ENCODE assay signal across 14 mouse cellular contexts in the genomic region with DNA sequence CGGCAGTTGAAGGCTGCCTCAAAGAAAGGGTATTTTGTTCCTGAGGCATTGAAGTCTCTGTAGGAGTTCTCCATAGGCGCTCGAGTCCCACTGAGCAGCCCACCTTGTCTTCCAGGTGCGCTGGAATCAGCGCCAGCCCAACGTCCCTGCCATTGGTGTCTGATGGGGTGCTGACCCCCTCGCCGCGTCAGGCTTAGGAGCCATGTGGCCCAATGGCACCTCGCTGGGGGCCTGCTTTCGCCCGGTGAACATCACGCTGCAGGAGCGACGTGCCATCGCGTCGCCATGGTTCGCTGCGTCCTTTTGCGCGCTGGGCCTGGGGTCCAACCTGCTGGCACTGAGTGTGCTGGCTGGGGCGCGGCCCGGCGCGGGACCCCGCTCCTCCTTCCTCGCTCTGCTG. TPM values are rescaled to one million over a fixed set of nuclear protein-coding genes. Genes with fewer than 3 reads are reported as not detected.
DNase-seq lines count a peak whose midpoint lies in the region; ATAC-seq and TF ChIP-seq lines count a peak whose summit lies in the region.
"Had no signal": no experiment of that assay in that cellular context is flagged by ENCODE, and none has a peak within 500 bp of the region (broad histone marks: within the 10 kb centered on the region; RNA-seq: fewer than 3 reads in every experiment).

No protein-coding gene starts in this region.

- no peak for TF ChIP-seq EP300 in liver, postnatal 0 days (IDR thresholded peaks at IDR 0.05; ENCODE audit: low read depth)

- H3K27me3 ChIP-seq in forebrain, embryonic 13.5 days, result peaks cover 32% of the 10 kb centered on the region
- no peaks in the 10 kb centered on the region for H3K27me3 ChIP-seq in forebrain, postnatal 0 days (ENCODE audit: insufficient read depth, low read length)
- H3K27me3 ChIP-seq in liver, embryonic 11.5 days (replicated peaks; ENCODE audit: control insufficient read depth, insufficient read depth, low read length), result peaks cover 13% of the 10 kb centered on the region
- 0 out of 2 replicates have a peak, but pooled peaks cover 3% of the 10 kb centered on the region for H3K27me3 ChIP-seq in liver, postnatal 0 days (ENCODE audit: insufficient read depth, low read length)
- H3K27me3 ChIP-seq in embryonic facial prominence, embryonic 15.5 days, result peaks cover 13% of the 10 kb centered on the region
- peaks cover 26% of the 10 kb centered on the region for H3K27me3 ChIP-seq in liver, embryonic 13.5 days
- H3K27me3 ChIP-seq: Patski had no signal

- 13% methylated on average over 29 of the region's 29 CpGs for WGBS in forebrain, embryonic 13.5 days
- 22% methylated on average over 29 of the region's 29 CpGs for WGBS in forebrain, postnatal 0 days
- WGBS in liver, embryonic 11.5 days, result 33% methylated on average over 29 of the region's 29 CpGs
- WGBS in liver, postnatal 0 days (ENCODE audit: insufficient replicate concordance), result 68% methylated on average over 29 of the region's 29 CpGs
- 27% methylated on average over 29 of the region's 29 CpGs for WGBS in embryonic facial prominence, embryonic 15.5 days
- 48% methylated on average over 29 of the region's 29 CpGs for WGBS in liver, embryonic 13.5 days (ENCODE audit: insufficient replicate concordance)

- 0 out of 2 replicates have a peak, but pooled peaks cover 2% of the 10 kb centered on the region for H3K4me1 ChIP-seq in forebrain, embryonic 13.5 days
- H3K4me1 ChIP-seq in forebrain, postnatal 0 days (ENCODE audit: insufficient read depth), result no peaks in the 10 kb centered on the region
- H3K4me1 ChIP-seq in liver, embryonic 11.5 days (replicated peaks; ENCODE audit: control insufficient read depth, insufficient read depth, low read length), result peaks cover 31% of the 10 kb centered on the region
- peaks cover 8% of the 10 kb centered on the region; the same call in 1 of the 2 replicates for H3K4me1 ChIP-seq in liver, postnatal 0 days (ENCODE audit: insufficient read depth)
- peaks cover 66% of the 10 kb centered on the region for H3K4me1 ChIP-seq in embryonic facial prominence, embryonic 15.5 days
- H3K4me1 ChIP-seq in liver, embryonic 13.5 days (replicated peaks), result peaks cover 37% of the 10 kb centered on the region
- H3K4me1 ChIP-seq: midbrain, embryonic 15.5 days had no signal

- DNase-seq in forebrain, postnatal 0 days, result no peak
- no peak for DNase-seq in liver, embryonic 11.5 days (ENCODE audit: low spot score)
- no peak for DNase-seq in liver, postnatal 0 days
- no peak for DNase-seq in liver, embryonic 13.5 days
- no peak for DNase-seq in ovary, postnatal 36 days (ENCODE audit: low spot score)
- DNase-seq in layer of hippocampus, postnatal 25 days (ENCODE audit: extremely low spot score in 1 of 2, low spot score in 1 of 2), result no peak
- DNase-seq: adrenal gland, postnatal 14 days; cerebellum, adult 18-20 months; gastrocnemius, postnatal 25 days; left cerebral cortex, postnatal 4 days had no signal

- no peak overlapping the region for H3K9ac ChIP-seq in forebrain, embryonic 13.5 days
- no peak overlapping the region for H3K9ac ChIP-seq in forebrain, postnatal 0 days
- no peak overlapping the region for H3K9ac ChIP-seq in liver, embryonic 11.5 days (ENCODE audit: low read depth, low read length)
- no peak overlapping the region for H3K9ac ChIP-seq in liver, postnatal 0 days (replicated peaks)
- no peak overlapping the region for H3K9ac ChIP-seq in embryonic facial prominence, embryonic 15.5 days
- H3K9ac ChIP-seq in liver, embryonic 13.5 days, result no peak overlapping the region
- H3K9ac ChIP-seq: midbrain, embryonic 15.5 days had no signal

- no peak overlapping the region for H3K4me3 ChIP-seq in forebrain, embryonic 13.5 days
- H3K4me3 ChIP-seq in forebrain, postnatal 0 days (ENCODE audit: low read depth, low read length), result no peak overlapping the region
- peak overlapping the region; percentile 15; the same call in 1 of the 2 replicates for H3K4me3 ChIP-seq in liver, embryonic 11.5 days (ENCODE audit: low read depth, low read length)
- no peak overlapping the region for H3K4me3 ChIP-seq in liver, postnatal 0 days (ENCODE audit: low read depth, low read length)
- 0 out of 2 replicates have a peak overlapping the region, but pooled peaks have one; percentile 3 for H3K4me3 ChIP-seq in embryonic facial prominence, embryonic 15.5 days (replicated peaks)
- no peak overlapping the region for H3K4me3 ChIP-seq in liver, embryonic 13.5 days (replicated peaks)
- H3K4me3 ChIP-seq: midbrain, embryonic 15.5 days had no signal

- peaks cover 11% of the 10 kb centered on the region for H3K36me3 ChIP-seq in forebrain, embryonic 13.5 days (ENCODE audit: poor library complexity, severe bottlenecking)
- H3K36me3 ChIP-seq in forebrain, postnatal 0 days (ENCODE audit: insufficient read depth), result peaks cover 5% of the 10 kb centered on the region
- no peaks in the 10 kb centered on the region; the same call in 1 of the 2 replicates for H3K36me3 ChIP-seq in liver, embryonic 11.5 days (ENCODE audit: control insufficient read depth, insufficient read depth, low read length)
- H3K36me3 ChIP-seq in liver, postnatal 0 days (replicated peaks; ENCODE audit: insufficient read depth, low read length), result no peaks in the 10 kb centered on the region
- H3K36me3 ChIP-seq in embryonic facial prominence, embryonic 15.5 days, result peaks cover 1% of the 10 kb centered on the region
- peaks cover under 1% of the 10 kb centered on the region for H3K36me3 ChIP-seq in liver, embryonic 13.5 days
- H3K36me3 ChIP-seq: midbrain, embryonic 15.5 days had no signal

- H3K4me2 ChIP-seq in forebrain, embryonic 13.5 days, result 0 out of 2 replicates have a peak overlapping the region, but pooled peaks have one; percentile 1
- H3K4me2 ChIP-seq in forebrain, postnatal 0 days (ENCODE audit: low read depth), result no peak overlapping the region
- peak overlapping the region; percentile 41 for H3K4me2 ChIP-seq in liver, embryonic 11.5 days
- no peak overlapping the region for H3K4me2 ChIP-seq in liver, postnatal 0 days (ENCODE audit: low read depth, low read length)
- H3K4me2 ChIP-seq in embryonic facial prominence, embryonic 15.5 days (replicated peaks), result 0 out of 2 replicates have a peak overlapping the region, but pooled peaks have one; percentile 2
- peak overlapping the region; percentile 24; the same call in 1 of the 2 replicates for H3K4me2 ChIP-seq in liver, embryonic 13.5 days
- H3K4me2 ChIP-seq: midbrain, embryonic 15.5 days had no signal

- no peak for ATAC-seq in forebrain, embryonic 13.5 days
- no peak for ATAC-seq in forebrain, postnatal 0 days
- ATAC-seq in liver, embryonic 11.5 days (replicated peaks; ENCODE audit: low FRiP score), result no peak
- ATAC-seq in liver, postnatal 0 days, result no peak
- no peak for ATAC-seq in embryonic facial prominence, embryonic 15.5 days (ENCODE audit: insufficient number of reproducible peaks, low FRiP score, low TSS enrichment, low read depth)
- ATAC-seq in liver, embryonic 13.5 days (ENCODE audit: low read depth), result no peak
- ATAC-seq: midbrain, embryonic 15.5 days; Patski had no signal

- no peaks in the 10 kb centered on the region for H3K9me3 ChIP-seq in forebrain, embryonic 13.5 days (replicated peaks)
- H3K9me3 ChIP-seq in forebrain, postnatal 0 days (ENCODE audit: low read length), result no peaks in the 10 kb centered on the region
- no peaks in the 10 kb centered on the region for H3K9me3 ChIP-seq in liver, embryonic 11.5 days (ENCODE audit: control insufficient read depth, low read length)
- H3K9me3 ChIP-seq in liver, postnatal 0 days (ENCODE audit: low read length), result no peaks in the 10 kb centered on the region
- no peaks in the 10 kb centered on the region for H3K9me3 ChIP-seq in embryonic facial prominence, embryonic 15.5 days (replicated peaks)
- H3K9me3 ChIP-seq in liver, embryonic 13.5 days (replicated peaks), result no peaks in the 10 kb centered on the region
- H3K9me3 ChIP-seq: midbrain, embryonic 15.5 days had no signal

- H3K27ac ChIP-seq in forebrain, embryonic 13.5 days, result no peak overlapping the region
- H3K27ac ChIP-seq in forebrain, postnatal 0 days (ENCODE audit: low read depth, low read length), result no peak overlapping the region
- no peak overlapping the region for H3K27ac ChIP-seq in liver, embryonic 11.5 days (ENCODE audit: low read depth, low read length)
- H3K27ac ChIP-seq in liver, postnatal 0 days (ENCODE audit: low read depth), result no peak overlapping the region
- no peak overlapping the region for H3K27ac ChIP-seq in embryonic facial prominence, embryonic 15.5 days (replicated peaks)
- no peak overlapping the region for H3K27ac ChIP-seq in liver, embryonic 13.5 days
- H3K27ac ChIP-seq: midbrain, embryonic 15.5 days had no signal

- no peak for TF ChIP-seq CTCF in forebrain, postnatal 0 days (IDR thresholded peaks at IDR 0.05; ENCODE audit: low read depth)
- TF ChIP-seq CTCF in liver, postnatal 0 days (IDR thresholded peaks at IDR 0.05; ENCODE audit: low read depth), result no peak

RNA-seq across cellular contexts. Expression of a gene that starts 3.7 kb away (rescaled TPM):
- 2.6 and 3.8 TPM in 2 replicates for polyA plus RNA-seq in forebrain, embryonic 13.5 days (2015; fragmentation: Nextera tagmentation; extraction: Ambion mirVana)
- 2.4 and 3.9 TPM in 2 replicates for total RNA-seq in forebrain, postnatal 0 days (2014; rRNA removed)
- 3.3 and 3.4 TPM in 2 replicates for polyA plus RNA-seq in forebrain, postnatal 0 days (2015; fragmentation: Nextera tagmentation; extraction: Ambion mirVana)
- 7.8 and 7.9 TPM in 2 replicates for polyA plus RNA-seq in liver, embryonic 11.5 days (2014; fragmentation: Nextera tagmentation; extraction: Ambion mirVana)
- 5.2 and 5.4 TPM in 2 replicates for polyA plus RNA-seq in liver, postnatal 0 days (2015; fragmentation: Nextera tagmentation; extraction: Ambion mirVana)
- 13.2 and 14.2 TPM in 2 replicates for polyA plus RNA-seq in embryonic facial prominence, embryonic 15.5 days (2015; fragmentation: Nextera tagmentation; extraction: Ambion mirVana)
- polyA plus RNA-seq in liver, embryonic 13.5 days (2015; fragmentation: Nextera tagmentation; extraction: Ambion mirVana), result 5.2 and 5.3 TPM in 2 replicates
- 1 to 10 TPM; 1.1 to 1.5 TPM for total RNA-seq in layer of hippocampus, postnatal 25 days (2021)
- polyA plus RNA-seq: Patski had no signal

RNA-seq across cellular contexts. Expression of a gene that starts 10.8 kb away (rescaled TPM):
- not detected in 2 replicates for polyA plus RNA-seq in forebrain, embryonic 13.5 days (2015; fragmentation: Nextera tagmentation; extraction: Ambion mirVana)
- total RNA-seq in forebrain, postnatal 0 days (2014; rRNA removed), result 0.15 TPM in 1 of 2 replicates, not detected in the other
- not detected in 2 replicates for polyA plus RNA-seq in forebrain, postnatal 0 days (2015; fragmentation: Nextera tagmentation; extraction: Ambion mirVana)
- not detected in 2 replicates for polyA plus RNA-seq in liver, embryonic 11.5 days (2014; fragmentation: Nextera tagmentation; extraction: Ambion mirVana)
- polyA plus RNA-seq in liver, postnatal 0 days (2015; fragmentation: Nextera tagmentation; extraction: Ambion mirVana), result 0.02 and 0.08 TPM in 2 replicates
- polyA plus RNA-seq in embryonic facial prominence, embryonic 15.5 days (2015; fragmentation: Nextera tagmentation; extraction: Ambion mirVana), result 0.29 and 0.35 TPM in 2 replicates
- not detected in 2 replicates for polyA plus RNA-seq in liver, embryonic 13.5 days (2015; fragmentation: Nextera tagmentation; extraction: Ambion mirVana)
- total RNA-seq in layer of hippocampus, postnatal 25 days (2021), result 1 to 10 TPM; 1.6 to 1.9 TPM
- polyA plus RNA-seq: midbrain, embryonic 15.5 days had no signal

RNA-seq across cellular contexts. Expression of a gene that starts 11.4 kb away (rescaled TPM):
- 39.9 and 42.0 TPM in 2 replicates for polyA plus RNA-seq in forebrain, embryonic 13.5 days (2015; fragmentation: Nextera tagmentation; extraction: Ambion mirVana)
- total RNA-seq in forebrain, postnatal 0 days (2014; rRNA removed), result 24.2 and 43.4 TPM in 2 replicates
- polyA plus RNA-seq in forebrain, postnatal 0 days (2015; fragmentation: Nextera tagmentation; extraction: Ambion mirVana), result 19.9 and 24.2 TPM in 2 replicates
- polyA plus RNA-seq in liver, embryonic 11.5 days (2014; fragmentation: Nextera tagmentation; extraction: Ambion mirVana), result 49.9 and 51.9 TPM in 2 replicates
- polyA plus RNA-seq in liver, postnatal 0 days (2015; fragmentation: Nextera tagmentation; extraction: Ambion mirVana), result 12.4 and 12.9 TPM in 2 replicates
- 41.4 and 44.0 TPM in 2 replicates for polyA plus RNA-seq in embryonic facial prominence, embryonic 15.5 days (2015; fragmentation: Nextera tagmentation; extraction: Ambion mirVana)
- polyA plus RNA-seq in liver, embryonic 13.5 days (2015; fragmentation: Nextera tagmentation; extraction: Ambion mirVana), result 29.5 and 33.0 TPM in 2 replicates
- 10 to 100 TPM; 28.1 to 30.0 TPM for total RNA-seq in layer of hippocampus, postnatal 25 days (2021)

RNA-seq across cellular contexts. Expression of a gene that starts 18.0 kb away (rescaled TPM):
- polyA plus RNA-seq in forebrain, embryonic 13.5 days (2015; fragmentation: Nextera tagmentation; extraction: Ambion mirVana), result 60.6 and 61.1 TPM in 2 replicates
- total RNA-seq in forebrain, postnatal 0 days (2014; rRNA removed), result 15.1 and 21.6 TPM in 2 replicates
- 25.1 and 25.2 TPM in 2 replicates for polyA plus RNA-seq in forebrain, postnatal 0 days (2015; fragmentation: Nextera tagmentation; extraction: Ambion mirVana)
- 68.6 and 69.2 TPM in 2 replicates for polyA plus RNA-seq in liver, embryonic 11.5 days (2014; fragmentation: Nextera tagmentation; extraction: Ambion mirVana)
- 26.4 and 27.1 TPM in 2 replicates for polyA plus RNA-seq in liver, postnatal 0 days (2015; fragmentation: Nextera tagmentation; extraction: Ambion mirVana)
- polyA plus RNA-seq in embryonic facial prominence, embryonic 15.5 days (2015; fragmentation: Nextera tagmentation; extraction: Ambion mirVana), result 94.7 and 96.1 TPM in 2 replicates
- polyA plus RNA-seq in liver, embryonic 13.5 days (2015; fragmentation: Nextera tagmentation; extraction: Ambion mirVana), result 27.1 and 30.3 TPM in 2 replicates
- total RNA-seq in layer of hippocampus, postnatal 25 days (2021), result 10 to 100 TPM; 31.3 to 31.6 TPM

RNA-seq across cellular contexts. Expression of a gene that starts 25.0 kb away (rescaled TPM):
- 6.3 and 6.8 TPM in 2 replicates for polyA plus RNA-seq in forebrain, embryonic 13.5 days (2015; fragmentation: Nextera tagmentation; extraction: Ambion mirVana)
- 19.8 and 23.4 TPM in 2 replicates for total RNA-seq in forebrain, postnatal 0 days (2014; rRNA removed)
- polyA plus RNA-seq in forebrain, postnatal 0 days (2015; fragmentation: Nextera tagmentation; extraction: Ambion mirVana), result 10.1 TPM in 2 replicates
- polyA plus RNA-seq in liver, embryonic 11.5 days (2014; fragmentation: Nextera tagmentation; extraction: Ambion mirVana), result 11.2 TPM in 2 replicates
- 6.8 and 7.9 TPM in 2 replicates for polyA plus RNA-seq in liver, postnatal 0 days (2015; fragmentation: Nextera tagmentation; extraction: Ambion mirVana)
- polyA plus RNA-seq in embryonic facial prominence, embryonic 15.5 days (2015; fragmentation: Nextera tagmentation; extraction: Ambion mirVana), result 15.8 and 16.2 TPM in 2 replicates
- polyA plus RNA-seq in liver, embryonic 13.5 days (2015; fragmentation: Nextera tagmentation; extraction: Ambion mirVana), result 12.5 and 13.1 TPM in 2 replicates
- 10 to 100 TPM; 46.6 to 50.7 TPM for total RNA-seq in layer of hippocampus, postnatal 25 days (2021)

Comparison
In these comparisons a context has a peak if more than half of its experiments do, and no peak if none do; other contexts are left out.
1. H3K4me2 ChIP-seq: peak in forebrain, embryonic 13.5 days (single experiment), liver, embryonic 11.5 days (single experiment), embryonic facial prominence, embryonic 15.5 days (single experiment) and liver, embryonic 13.5 days (single experiment); none in forebrain, postnatal 0 days (single experiment) and liver, postnatal 0 days (single experiment).
2. H3K4me3 ChIP-seq: peak in liver, embryonic 11.5 days (single experiment) and embryonic facial prominence, embryonic 15.5 days (single experiment); none in forebrain, embryonic 13.5 days (single experiment), forebrain, postnatal 0 days (single experiment), liver, postnatal 0 days (single experiment) and liver, embryonic 13.5 days (single experiment).